Mouse (Mus musculus) ES-Bruce4 (cell line): ENCODE data around the gene Cfdp1. TPM values are rescaled to one million over a fixed set of nuclear protein-coding genes. Genes with fewer than 3 reads are reported as not detected.
A peak's percentile ranks its signal among the peaks of the same experiment; 100 is the strongest.

ENCODE experiments used
- H3K27ac ChIP-seq: 2 replicates; pipeline ENCODE4 v1.5.1; 2012; ENCODE audit warnings: low read length, inconsistent platforms; ENCODE audit not compliant: insufficient read depth
- H3K27me3 ChIP-seq: 2 replicates; pipeline ENCODE4 v1.6.1; 2012; ENCODE audit warnings: mild to moderate bottlenecking, low read length, inconsistent platforms; ENCODE audit not compliant: control insufficient read depth, poor library complexity, insufficient read depth, severe bottlenecking
- H3K36me3 ChIP-seq: 2 replicates; pipeline ENCODE4 v1.6.1; 2012; ENCODE audit warnings: inconsistent platforms, mild to moderate bottlenecking, low read length, moderate library complexity; ENCODE audit not compliant: control insufficient read depth, poor library complexity, insufficient read depth, severe bottlenecking
- H3K4me1 ChIP-seq: one replicate; pipeline ENCODE4 v1.8.1; 2011; ENCODE audit warnings: low read length; ENCODE audit not compliant: control insufficient read depth, insufficient read depth
- H3K4me3 ChIP-seq: 2 replicates; pipeline ENCODE4 v1.5.1; 2011; ENCODE audit warnings: low read depth, mild to moderate bottlenecking, low read length
- H3K9ac ChIP-seq: 2 replicates; pipeline ENCODE4 v1.6.1; 2012; ENCODE audit warnings: low read depth, mild to moderate bottlenecking, inconsistent platforms; ENCODE audit not compliant: poor library complexity, severe bottlenecking
- H3K9me3 ChIP-seq: replicated peaks from 2 replicates; pipeline ENCODE4 v1.6.1; 2012; ENCODE audit warnings: mild to moderate bottlenecking, low read length, inconsistent platforms; ENCODE audit not compliant: control insufficient read depth, poor library complexity, insufficient read depth, severe bottlenecking
- CTCF ChIP-seq: IDR thresholded peaks from one replicate; pipeline ENCODE4 v1.8.1; 2011; ENCODE audit warnings: low read depth, low read length
- EP300 ChIP-seq: IDR thresholded peaks from 2 replicates; pipeline ENCODE4 v1.6.1; 2011; ENCODE audit warnings: low read depth, low read length; ENCODE audit not compliant: insufficient read depth
- POLR2A ChIP-seq: IDR thresholded peaks from one replicate; pipeline ENCODE4 v1.8.1; 2011; ENCODE audit warnings: low read length; ENCODE audit not compliant: insufficient read depth
- polyA plus RNA-seq: library from polyadenylated mRNA; stranded (reverse); fragments of >200 nt; gene quantifications from 2 replicates; pipeline ENCODE4 v1.2.4, GENCODE M21; 2011; ENCODE audit warnings: low read depth; ENCODE audit not compliant: missing spikeins, insufficient read depth, insufficient read length

The Cfdp1 gene
- polyA plus RNA-seq, 1 experiment, result 265 TPM

- no peak overlapping the region for H3K4me3 ChIP-seq
- peaks cover 3% of the 10 kb centered on the region for H3K4me1 ChIP-seq
- no peaks in the 10 kb centered on the region for H3K36me3 ChIP-seq
- H3K9ac ChIP-seq, result no peak overlapping the region
- H3K27ac ChIP-seq, result no peak overlapping the region
- TF ChIP-seq EP300 (no peak), POLR2A (no peak), CTCF (no peak)
- H3K9me3 ChIP-seq, result no peaks in the 10 kb centered on the region
- H3K27me3 ChIP-seq, result no peaks in the 10 kb centered on the region
Measured at GRCm38 (mm10) chr8:111757599-111757998, 96.5 kb downstream of the Cfdp1 start.

GRCm38 (mm10) chr8:111754736-111755135, 99.4 kb downstream of the Cfdp1 start:
- H3K27ac ChIP-seq, result no peak overlapping the region
- H3K9ac ChIP-seq, result no peak overlapping the region
- H3K4me3 ChIP-seq, result no peak overlapping the region
- no peaks in the 10 kb centered on the region for H3K27me3 ChIP-seq
- no peaks in the 10 kb centered on the region for H3K9me3 ChIP-seq
- TF ChIP-seq EP300 (no peak), CTCF (no peak), POLR2A (no peak)
- peaks cover 2% of the 10 kb centered on the region for H3K4me1 ChIP-seq
- no peaks in the 10 kb centered on the region for H3K36me3 ChIP-seq

GRCm38 (mm10) chr8:111754088-111754487, 100.0 kb downstream of the Cfdp1 start:
- Histone ChIP-seq H3K27me3 (no peaks in the 10 kb centered on the region), H3K36me3 (no peaks in the 10 kb centered on the region), H3K4me3 (no peak overlapping the region), H3K27ac (no peak overlapping the region), H3K9ac (no peak overlapping the region), H3K9me3 (no peaks in the 10 kb centered on the region), H3K4me1 (peaks cover 4% of the 10 kb centered on the region)
- TF ChIP-seq CTCF (no peak), EP300 (no peak)

- H3K27me3 ChIP-seq, result no peaks in the 10 kb centered on the region
- H3K4me3 ChIP-seq, result no peak overlapping the region
- H3K36me3 ChIP-seq, result no peaks in the 10 kb centered on the region
- no peak for TF ChIP-seq EP300
- TF ChIP-seq POLR2A, result no peak
- TF ChIP-seq CTCF, result no peak
- no peaks in the 10 kb centered on the region for H3K9me3 ChIP-seq
- peak overlapping the region; percentile 60 for H3K27ac ChIP-seq
- peaks cover 8% of the 10 kb centered on the region for H3K4me1 ChIP-seq
- peak overlapping the region; percentile 5; the same call in 1 of the 2 replicates for H3K9ac ChIP-seq
Measured at GRCm38 (mm10) chr8:111748766-111749165, 105.3 kb downstream of the Cfdp1 start.

- Histone ChIP-seq H3K27me3 (no peaks in the 10 kb centered on the region), H3K9me3 (no peaks in the 10 kb centered on the region), H3K27ac (peak overlapping the region; percentile 60), H3K9ac (peak overlapping the region; percentile 5; the same call in 1 of the 2 replicates), H3K4me3 (no peak overlapping the region), H3K36me3 (no peaks in the 10 kb centered on the region), H3K4me1 (peaks cover 8% of the 10 kb centered on the region)
- TF ChIP-seq EP300 (no peak), POLR2A (no peak), CTCF (no peak)
Measured at GRCm38 (mm10) chr8:111747866-111748649, 106.0 kb downstream of the Cfdp1 start.

- Histone ChIP-seq H3K27ac (peak overlapping the region; percentile 95), H3K27me3 (no peaks in the 10 kb centered on the region), H3K36me3 (no peaks in the 10 kb centered on the region), H3K4me1 (peaks cover 8% of the 10 kb centered on the region), H3K9me3 (no peaks in the 10 kb centered on the region), H3K9ac (peak overlapping the region; percentile 96; the same call in 1 of the 2 replicates), H3K4me3 (no peak overlapping the region)
- TF ChIP-seq POLR2A (no peak), EP300 (peak; percentile 82)
Measured at GRCm38 (mm10) chr8:111746582-111747465, 107.3 kb downstream of the Cfdp1 start.
